Mouse (Mus musculus) erythroblast, embryonic 14.5 days (primary cell): ENCODE measurements at regions not wholly inside any gene's neighbourhood (a gene's known extent, or its start where the extent isn't known, plus 50 kb on each side); places are given as distances from the start of the nearest gene placed in this dataset.

ENCODE experiments used
- GATA1 ChIP-seq: IDR thresholded peaks from 2 replicates; pipeline ENCODE4 v1.6.1; 2012; ENCODE audit warnings: low read length, inconsistent platforms, mixed read lengths
- TAL1 ChIP-seq: IDR thresholded peaks from 3 replicates; pipeline ENCODE4 v1.6.1; 2012; ENCODE audit warnings: low read length, inconsistent platforms, mixed read lengths

GRCm38 (mm10) chr9:47384185-47384854, 145.7 kb upstream of the Cadm1 start:
- no peak for TF ChIP-seq TAL1
- no peak for TF ChIP-seq GATA1
